Mouse (Mus musculus) neural tube, embryonic 14.5 days (tissue): ENCODE data around the gene Ikbke. TPM values are rescaled to one million over a fixed set of nuclear protein-coding genes. Genes with fewer than 3 reads are reported as not detected.
A peak's percentile ranks its signal among the peaks of the same experiment; 100 is the strongest.

Source experiments
- ATAC-seq: fragments of 200-750 bp; cut with Nextera tagmentation; 2 replicates; pipeline ENCODE4 v1.8.0; 2017; ENCODE audit warnings: low read depth, mild to moderate bottlenecking, moderate TSS enrichment, moderate library complexity
- H3K27ac ChIP-seq: fragments of 300-500 bp; sonication (generic); 2 replicates; pipeline ENCODE4 v1.5.1; 2014; ENCODE audit warnings: low read depth, mild to moderate bottlenecking, control low read depth, low read length, moderate library complexity, mixed read lengths
- H3K27me3 ChIP-seq: fragments of 300-500 bp; sonication (generic); 2 replicates; pipeline ENCODE4 v1.6.1; 2014; ENCODE audit warnings: low read length; ENCODE audit not compliant: control insufficient read depth, insufficient read depth
- H3K36me3 ChIP-seq: fragments of 300-500 bp; sonication (generic); 2 replicates; pipeline ENCODE4 v1.6.1; 2014; ENCODE audit warnings: low read length, mixed read lengths; ENCODE audit not compliant: control insufficient read depth, insufficient read depth
- H3K4me1 ChIP-seq: fragments of 300-500 bp; sonication (generic); 2 replicates; pipeline ENCODE4 v1.6.1; 2014; ENCODE audit warnings: low read length; ENCODE audit not compliant: control insufficient read depth, insufficient read depth
- H3K4me2 ChIP-seq: fragments of 300-500 bp; sonication (generic); 2 replicates; pipeline ENCODE4 v1.6.1; 2014; ENCODE audit warnings: mild to moderate bottlenecking, low read depth, low read length, control low read depth
- H3K4me3 ChIP-seq: fragments of 300-500 bp; sonication (generic); 2 replicates; pipeline ENCODE4 v1.5.1; 2014; ENCODE audit warnings: low read depth, low read length, control low read depth, mixed read lengths
- H3K9ac ChIP-seq: fragments of 300-500 bp; sonication (generic); replicated peaks from 2 replicates; pipeline ENCODE4 v1.6.1; 2014; ENCODE audit warnings: low read depth, mild to moderate bottlenecking, control low read depth, low read length, mixed read lengths
- H3K9me3 ChIP-seq: fragments of 300-500 bp; sonication (generic); 2 replicates; pipeline ENCODE4 v1.6.1; 2016; ENCODE audit warnings: low read length; ENCODE audit not compliant: control insufficient read depth
- WGBS: fragments of 180-500 bp; shearing (Covaris S2); extraction: QIAGEN DNeasy Blood & Tissue Kit; methylation state at CpG from one replicate; pipeline ENCODE4 v1.1.7; 2014; 5-methylcytosine and 5-hydroxymethylcytosine counted together
- polyA plus RNA-seq: library from polyadenylated mRNA; unstranded; fragments of >200 nt; fragmentation: Nextera tagmentation; extraction: Ambion mirVana; gene quantifications from 2 replicates; pipeline ENCODE4 v1.2.1, GENCODE M21; 2014

Gene Ikbke
- polyA plus RNA-seq, 1 experiment from 2014 or later: 0.55 TPM

- no peak overlapping the region for H3K4me3 ChIP-seq
- no peak overlapping the region for H3K9ac ChIP-seq
- no peak for ATAC-seq
- H3K27ac ChIP-seq: no peak overlapping the region
- H3K36me3 ChIP-seq: no peaks in the 10 kb centered on the region
- H3K27me3 ChIP-seq: no peaks in the 10 kb centered on the region
- no peak overlapping the region for H3K4me2 ChIP-seq
- H3K9me3 ChIP-seq: no peaks in the 10 kb centered on the region
- H3K4me1 ChIP-seq: no peaks in the 10 kb centered on the region
- WGBS: 75% methylated on average over 5 of the region's 5 CpGs
These were observed 66.5 kb downstream of the Ikbke start for GRCm38 (mm10) chr1:131212956-131213355.

DNA sequence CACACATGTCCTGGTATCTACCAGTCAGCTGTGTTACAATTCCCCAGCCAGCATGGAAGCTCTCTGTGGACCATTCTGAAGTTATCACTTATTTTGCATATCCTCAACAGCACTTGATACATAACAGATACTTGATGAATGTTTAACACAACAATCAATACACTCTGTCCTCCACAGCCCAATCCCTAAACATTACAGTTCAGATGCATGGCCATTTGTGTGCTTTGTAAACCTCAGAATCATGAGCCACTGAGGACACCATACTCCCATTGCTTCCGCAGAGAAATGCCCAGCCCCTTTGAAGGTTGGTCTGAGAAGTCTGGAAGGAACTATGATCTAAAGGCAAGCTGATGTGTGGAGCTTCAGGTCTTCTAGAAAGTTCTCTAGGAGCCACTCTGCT lies 67.8 kb downstream of the Ikbke start:
- H3K9ac ChIP-seq: no peak overlapping the region
- 95% methylated on average over 1 of the region's 1 CpGs for WGBS
- H3K4me1 ChIP-seq: no peaks in the 10 kb centered on the region
- H3K4me3 ChIP-seq: no peak overlapping the region
- H3K4me2 ChIP-seq: no peak overlapping the region
- no peak for ATAC-seq
- H3K27me3 ChIP-seq: no peaks in the 10 kb centered on the region
- H3K9me3 ChIP-seq: no peaks in the 10 kb centered on the region
- no peaks in the 10 kb centered on the region for H3K36me3 ChIP-seq
- no peak overlapping the region for H3K27ac ChIP-seq

GRCm38 (mm10) chr1:131209971-131210426 lies 69.4 kb downstream of the Ikbke start:
- Histone ChIP-seq H3K4me3 (no peak overlapping the region), H3K36me3 (no peaks in the 10 kb centered on the region), H3K4me1 (no peaks in the 10 kb centered on the region), H3K4me2 (no peak overlapping the region), H3K9me3 (no peaks in the 10 kb centered on the region), H3K9ac (no peak overlapping the region), H3K27ac (no peak overlapping the region), H3K27me3 (no peaks in the 10 kb centered on the region)
- no peak for ATAC-seq
- 63% methylated on average over 8 of the region's 8 CpGs for WGBS

- no peak for ATAC-seq
- no peak overlapping the region for H3K4me2 ChIP-seq
- no peak overlapping the region for H3K9ac ChIP-seq
- no peaks in the 10 kb centered on the region for H3K36me3 ChIP-seq
- H3K27me3 ChIP-seq: no peaks in the 10 kb centered on the region
- WGBS: 70% methylated on average over 6 of the region's 6 CpGs
- H3K9me3 ChIP-seq: no peaks in the 10 kb centered on the region
- H3K4me1 ChIP-seq: no peaks in the 10 kb centered on the region
- H3K4me3 ChIP-seq: no peak overlapping the region
- no peak overlapping the region for H3K27ac ChIP-seq
These were observed 70.6 kb downstream of the Ikbke start for GRCm38 (mm10) chr1:131208800-131209199.

DNA sequence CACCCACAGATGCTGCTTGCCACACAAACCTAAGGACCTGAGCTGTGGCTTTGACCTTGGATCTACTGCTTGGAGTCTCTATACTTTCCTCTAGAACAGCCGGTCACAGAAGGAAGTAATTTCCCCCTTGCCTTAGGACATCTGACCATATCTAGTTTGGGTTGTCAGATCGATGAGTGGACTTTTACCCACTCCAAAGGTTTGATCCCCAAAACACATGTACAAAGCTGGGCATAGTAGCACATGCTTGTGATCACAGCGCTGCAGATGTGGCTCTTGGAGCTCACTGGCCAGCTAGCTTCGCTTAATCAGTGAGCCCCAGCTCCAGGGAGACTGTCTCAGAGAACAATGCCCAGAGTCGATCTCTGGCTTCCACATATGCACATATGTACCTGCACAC lies 71.3 kb downstream of the Ikbke start:
- no peak overlapping the region for H3K4me2 ChIP-seq
- WGBS: 93% methylated on average over 5 of the region's 5 CpGs

GRCm38 (mm10) chr1:131207531-131207930 lies 71.9 kb downstream of the Ikbke start:
- Histone ChIP-seq H3K27me3 (no peaks in the 10 kb centered on the region), H3K4me3 (no peak overlapping the region), H3K9me3 (no peaks in the 10 kb centered on the region), H3K9ac (no peak overlapping the region), H3K4me2 (no peak overlapping the region), H3K36me3 (no peaks in the 10 kb centered on the region), H3K27ac (no peak overlapping the region), H3K4me1 (no peaks in the 10 kb centered on the region)
- WGBS: 11% methylated on average over 5 of the region's 5 CpGs
- ATAC-seq: peak; percentile 58; the same call in 1 of the 2 replicates

More for the DNA sequence above, 71.3 kb downstream of the Ikbke start:
- no peaks in the 10 kb centered on the region for H3K36me3 ChIP-seq
- H3K27ac ChIP-seq: no peak overlapping the region
- H3K4me3 ChIP-seq: no peak overlapping the region
- ATAC-seq: no peak
- H3K9ac ChIP-seq: no peak overlapping the region
- no peaks in the 10 kb centered on the region for H3K4me1 ChIP-seq
- no peaks in the 10 kb centered on the region for H3K9me3 ChIP-seq
- no peaks in the 10 kb centered on the region for H3K27me3 ChIP-seq

DNA sequence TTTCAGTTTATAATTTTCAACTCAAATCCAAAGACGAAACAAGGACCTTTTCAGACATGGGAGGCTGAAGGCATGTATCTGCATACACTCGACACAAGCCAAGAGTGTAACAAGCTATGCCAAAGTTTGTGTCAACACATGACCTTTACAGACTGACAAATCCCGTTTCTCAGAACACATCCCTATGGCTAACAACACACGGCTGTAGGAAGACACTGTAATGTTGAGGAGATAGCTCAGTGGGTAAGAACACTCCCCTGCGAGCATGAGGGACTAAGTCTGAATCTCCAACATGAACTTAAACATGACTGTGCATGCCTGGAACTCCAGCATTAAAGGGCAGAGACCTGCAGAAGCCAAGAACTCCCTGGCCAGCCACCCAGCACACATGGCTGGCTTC lies 73.1 kb downstream of the Ikbke start:
- 86% methylated on average over 5 of the region's 5 CpGs for WGBS
- Histone ChIP-seq H3K4me1 (no peaks in the 10 kb centered on the region), H3K27me3 (no peaks in the 10 kb centered on the region), H3K27ac (no peak overlapping the region), H3K4me2 (no peak overlapping the region), H3K4me3 (no peak overlapping the region), H3K9me3 (no peaks in the 10 kb centered on the region), H3K9ac (no peak overlapping the region), H3K36me3 (no peaks in the 10 kb centered on the region)
- no peak for ATAC-seq

DNA sequence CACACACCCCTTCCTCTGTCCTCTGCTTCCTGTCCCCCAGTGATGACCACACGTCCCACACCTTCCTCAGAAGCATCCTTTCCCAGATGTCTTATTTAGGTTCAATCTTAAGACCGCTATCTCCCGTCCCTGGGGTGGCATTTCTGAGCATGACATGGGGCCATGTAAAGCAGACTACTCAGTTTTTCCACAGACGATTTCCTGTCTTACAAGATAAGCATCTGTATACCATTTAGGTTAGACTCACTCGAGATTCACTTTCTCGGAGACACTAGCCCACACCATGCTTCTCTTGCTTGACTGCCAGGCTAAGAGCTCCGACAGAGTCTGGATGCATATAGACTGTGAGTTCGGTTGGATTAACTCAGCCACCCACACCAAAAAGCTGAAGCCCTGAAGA lies 74.9 kb downstream of the Ikbke start:
- no peaks in the 10 kb centered on the region for H3K4me1 ChIP-seq
- no peaks in the 10 kb centered on the region for H3K9me3 ChIP-seq
- H3K27me3 ChIP-seq: no peaks in the 10 kb centered on the region
- H3K4me2 ChIP-seq: no peak overlapping the region
- WGBS: 79% methylated on average over 8 of the region's 8 CpGs
- ATAC-seq: no peak
- no peak overlapping the region for H3K27ac ChIP-seq
- no peaks in the 10 kb centered on the region for H3K36me3 ChIP-seq
- no peak overlapping the region for H3K9ac ChIP-seq
- no peak overlapping the region for H3K4me3 ChIP-seq
